Mouse (Mus musculus) heart, adult 2 months (tissue): ENCODE results near the gene Drc1. TPM values are rescaled to one million over a fixed set of nuclear protein-coding genes. Genes with fewer than 3 reads are reported as not detected.

Experiments used
- DNase-seq, 2 experiments: peaks; one replicate each; pipeline ENCODE4 v3.0.0; 2021
- H3K27ac ChIP-seq: fragments of 200-600 bp; 2 replicates; pipeline ENCODE4 v1.8.1; 2022
- H3K27me3 ChIP-seq: fragments of 200-500 bp; 2 replicates; pipeline ENCODE4 v1.6.1; 2012; ENCODE audit warnings: mild to moderate bottlenecking, low read length, inconsistent platforms, mixed read lengths; ENCODE audit not compliant: control insufficient read depth, insufficient read depth
- H3K36me3 ChIP-seq: fragments of 200-500 bp; 2 replicates; pipeline ENCODE4 v1.6.1; 2012; ENCODE audit warnings: low read length, inconsistent platforms; ENCODE audit not compliant: control insufficient read depth, insufficient read depth
- H3K4me1 ChIP-seq: fragments of 200-500 bp; 2 replicates; pipeline ENCODE4 v1.6.1; 2011; ENCODE audit warnings: low read length; ENCODE audit not compliant: control insufficient read depth, insufficient read depth
- H3K4me3 ChIP-seq: fragments of 200-600 bp; 2 replicates; pipeline ENCODE4 v1.8.1; 2022
- H3K79me2 ChIP-seq: fragments of 200-500 bp; replicated peaks from 2 replicates; pipeline ENCODE4 v1.6.1; 2012; ENCODE audit warnings: mild to moderate bottlenecking, inconsistent platforms, low read length, moderate library complexity, mixed read lengths; ENCODE audit not compliant: control insufficient read depth, insufficient read depth
- H3K9ac ChIP-seq: fragments of 200-500 bp; 2 replicates; pipeline ENCODE4 v1.6.1; 2012; ENCODE audit warnings: low read depth, mild to moderate bottlenecking, control low read depth, inconsistent platforms, low read length, mixed read lengths
- CTCF ChIP-seq: fragments of 200-600 bp; IDR thresholded peaks from 2 replicates; pipeline ENCODE4 v1.8.1; 2022; ENCODE audit warnings: antibody characterized with exemption, mild to moderate bottlenecking, moderate library complexity
- EP300 ChIP-seq: fragments of 200-500 bp; IDR thresholded peaks from 2 replicates; pipeline ENCODE4 v1.6.1; 2011; ENCODE audit warnings: low read depth, low read length, control low read depth; ENCODE audit not compliant: insufficient read depth
- POLR2A ChIP-seq: fragments of 200-500 bp; IDR thresholded peaks from 2 replicates; pipeline ENCODE4 v1.6.1; 2011; ENCODE audit warnings: mild to moderate bottlenecking, low read depth, low read length, control low read depth; ENCODE audit not compliant: insufficient read depth
- WGBS: fragments of 180-500 bp; shearing (Covaris S2); methylation state at CpG from one replicate; pipeline ENCODE4 v1.1.7; 2018; 5-methylcytosine and 5-hydroxymethylcytosine counted together
- intact Hi-C: fragments of 180-260 bp; cut with DNase I; formaldehyde crosslinking; loops from one replicate; pipeline ENCODE4 v1.15.1; 2025
- polyA plus RNA-seq: library from polyadenylated mRNA; depleted of rRNA; stranded (reverse); fragments of >200 nt; gene quantifications from 2 replicates; pipeline ENCODE4 v1.2.3, GENCODE M21; 2012; rRNA removed
- total RNA-seq, 2 experiments: library from RNA; stranded (reverse); gene quantifications; 2 replicates each; pipeline ENCODE4 v1.2.3; 2021

Drc1 gene
- total and polyA plus RNA-seq, 3 experiments, result 0.12 TPM; not detected in 2

DNA sequence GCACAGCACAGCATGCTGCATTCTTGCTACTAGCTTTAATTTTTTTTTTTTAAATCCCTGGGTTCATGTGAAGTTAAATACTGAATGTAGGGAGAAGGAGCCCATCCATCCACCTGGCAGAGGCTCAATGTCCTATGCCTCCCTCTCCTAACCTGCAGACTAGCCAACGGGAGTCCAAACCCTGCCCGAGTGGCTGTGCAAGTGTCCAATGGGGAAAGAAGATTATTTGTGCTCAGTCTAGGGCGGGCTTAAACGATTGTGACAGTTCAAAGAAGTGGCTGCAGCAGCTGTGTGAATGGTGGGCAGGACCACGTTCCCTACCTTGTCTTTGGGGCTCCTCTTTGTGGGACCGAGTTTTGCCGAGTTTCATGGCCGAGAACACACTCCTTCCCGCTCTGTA is 125.7 kb downstream of the Drc1 start:
- Histone ChIP-seq H3K4me1 (no peaks in the 10 kb centered on the region), H3K27ac (no peak overlapping the region), H3K9ac (no peak overlapping the region), H3K4me3 (no peak overlapping the region), H3K79me2 (no peaks in the 10 kb centered on the region), H3K27me3 (no peaks in the 10 kb centered on the region), H3K36me3 (no peaks in the 10 kb centered on the region)
- TF ChIP-seq CTCF, result no peak
- TF ChIP-seq EP300, result no peak
- TF ChIP-seq POLR2A, result no peak
- intact Hi-C loops, result no loop called here
- DNase-seq, result no peak
- 32% methylated on average over 9 of the region's 9 CpGs for WGBS

DNA sequence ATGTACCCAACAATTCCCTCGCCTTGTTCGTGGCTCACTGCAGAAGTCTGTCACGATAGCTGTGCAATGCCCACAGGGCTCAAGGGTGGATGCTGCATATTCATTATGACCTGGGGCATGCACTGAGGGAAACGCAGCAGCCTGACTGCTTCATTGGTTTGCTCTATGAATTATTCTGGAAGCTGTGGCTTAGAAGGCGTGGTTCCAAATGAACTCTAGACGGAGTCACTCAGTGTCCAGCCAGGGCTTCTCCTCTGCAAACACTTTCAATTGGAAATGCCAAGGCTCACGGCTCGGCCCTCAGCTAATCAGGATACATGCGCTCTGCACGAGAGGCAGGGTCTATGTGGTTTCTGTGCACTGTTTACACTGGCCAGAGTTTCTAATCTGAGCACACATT is 130.3 kb downstream of the Drc1 start:
- Histone ChIP-seq H3K79me2 (no peaks in the 10 kb centered on the region), H3K4me3 (no peak overlapping the region), H3K9ac (no peak overlapping the region), H3K4me1 (no peaks in the 10 kb centered on the region), H3K27ac (no peak overlapping the region), H3K36me3 (no peaks in the 10 kb centered on the region), H3K27me3 (no peaks in the 10 kb centered on the region)
- no peak for TF ChIP-seq POLR2A
- TF ChIP-seq CTCF, result no peak
- TF ChIP-seq EP300, result no peak
- no peak for DNase-seq
- WGBS, result 75% methylated on average over 10 of the region's 10 CpGs
- intact Hi-C loops, result no loop called here

DNA sequence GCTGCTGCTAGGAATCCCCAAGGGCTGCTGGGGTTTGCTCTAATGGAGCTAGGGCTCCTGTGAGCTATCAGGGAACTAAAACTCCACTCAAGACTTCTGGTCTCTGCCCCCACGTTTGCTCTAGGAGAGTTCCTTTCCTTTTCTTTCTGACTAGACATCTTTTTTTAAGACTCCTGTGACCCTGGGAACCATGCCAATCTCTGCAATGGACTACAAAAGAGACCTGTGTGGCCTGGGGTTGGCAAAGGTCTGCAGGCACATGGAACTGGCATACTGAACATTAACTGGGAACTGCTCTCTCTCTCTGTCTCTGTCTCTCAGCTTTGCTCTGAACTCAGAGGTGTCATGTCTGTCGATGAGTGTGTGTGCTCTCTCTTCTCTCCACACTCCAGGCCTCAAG is 134.2 kb downstream of the Drc1 start:
- no peak for DNase-seq
- Histone ChIP-seq H3K36me3 (no peaks in the 10 kb centered on the region), H3K4me3 (no peak overlapping the region), H3K4me1 (no peaks in the 10 kb centered on the region), H3K27me3 (no peaks in the 10 kb centered on the region), H3K79me2 (no peaks in the 10 kb centered on the region), H3K9ac (no peak overlapping the region), H3K27ac (no peak overlapping the region)
- intact Hi-C loops, result no loop called here
- TF ChIP-seq EP300, result no peak
- TF ChIP-seq CTCF, result no peak
- no peak for TF ChIP-seq POLR2A
- WGBS, result 47% methylated on average over 2 of the region's 2 CpGs

DNA sequence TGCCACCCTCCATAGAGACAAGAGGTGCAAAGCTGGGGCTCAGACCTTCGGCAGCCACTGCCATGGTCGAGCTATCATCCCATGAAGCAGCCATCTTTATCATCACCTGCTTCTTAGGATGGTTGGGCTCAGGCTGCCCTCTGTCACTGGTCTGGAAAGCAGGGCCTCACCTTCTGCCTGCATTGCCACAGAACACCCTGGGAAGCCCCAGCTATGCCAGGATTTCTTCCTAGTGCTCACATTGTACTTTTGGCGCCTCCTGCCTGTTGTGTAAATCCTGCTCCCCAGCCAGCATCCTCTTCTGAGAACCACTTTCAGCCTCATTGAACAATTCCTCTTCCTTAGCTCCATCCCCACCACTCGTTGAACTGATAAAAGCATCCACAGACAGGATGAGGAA is 134.7 kb downstream of the Drc1 start:
- Histone ChIP-seq H3K27ac (no peak overlapping the region), H3K4me3 (no peak overlapping the region), H3K9ac (no peak overlapping the region), H3K4me1 (no peaks in the 10 kb centered on the region), H3K27me3 (no peaks in the 10 kb centered on the region), H3K36me3 (no peaks in the 10 kb centered on the region), H3K79me2 (no peaks in the 10 kb centered on the region)
- no peak for DNase-seq
- intact Hi-C loops, result no loop called here
- TF ChIP-seq CTCF, result no peak
- TF ChIP-seq EP300, result no peak
- no peak for TF ChIP-seq POLR2A
- WGBS, result 64% methylated on average over 4 of the region's 4 CpGs

Other genes with a start within 250 kb of the Drc1 start
- gene Tyms, start 207.8 kb upstream of the Drc1 start, total RNA-seq, result 1 to 10 TPM; 2.3 to 3.8 TPM
- 3.3 and 4.2 TPM in 2 replicates for gene Tyms, start 207.8 kb upstream of the Drc1 start, polyA plus RNA-seq
- gene Garem2, start 176.2 kb upstream of the Drc1 start, total RNA-seq, result under 1 TPM; 0.07 to 0.13 TPM
- gene Garem2, start 176.2 kb upstream of the Drc1 start, polyA plus RNA-seq, result 0.23 and 0.44 TPM in 2 replicates
- gene 3110082J24Rik, start 175.3 kb upstream of the Drc1 start, total RNA-seq, result not detected
- not detected in 2 replicates for gene 3110082J24Rik, start 175.3 kb upstream of the Drc1 start, polyA plus RNA-seq
- 1,000 to 10,000 TPM; 1,174 to 1,333 TPM for gene Hadha, start 126.2 kb upstream of the Drc1 start, total RNA-seq
- 367 and 592 TPM in 2 replicates for gene Hadha, start 126.2 kb upstream of the Drc1 start, polyA plus RNA-seq
- 1,000 to 10,000 TPM; 1,981 to 2,338 TPM for gene Hadhb, start 126.1 kb upstream of the Drc1 start, total RNA-seq
- 1,187 and 1,731 TPM in 2 replicates for gene Hadhb, start 126.1 kb upstream of the Drc1 start, polyA plus RNA-seq
- under 1 TPM in 1 of 2 experiments, not detected in 1; 0.20 TPM for gene Adgrf3, start 75.7 kb upstream of the Drc1 start, total RNA-seq
- gene Adgrf3, start 75.7 kb upstream of the Drc1 start, polyA plus RNA-seq, result 0.12 and 0.20 TPM in 2 replicates
- gene Selenoi, start 48.8 kb upstream of the Drc1 start, total RNA-seq, result 10 to 100 TPM; 13.9 to 16.1 TPM
- 17.9 and 31.4 TPM in 2 replicates for gene Selenoi, start 48.8 kb upstream of the Drc1 start, polyA plus RNA-seq
- not detected for gene Otof, start 180.5 kb downstream of the Drc1 start, total RNA-seq
- 0.06 TPM in 2 replicates for gene Otof, start 180.5 kb downstream of the Drc1 start, polyA plus RNA-seq
- not detected for gene 1700001C02Rik, start 184.7 kb downstream of the Drc1 start, total RNA-seq
- gene 1700001C02Rik, start 184.7 kb downstream of the Drc1 start, polyA plus RNA-seq, result 0.97 and 2.6 TPM in 2 replicates